23 mouse cellular contexts compared by ENCODE assay signal in the genomic region with DNA sequence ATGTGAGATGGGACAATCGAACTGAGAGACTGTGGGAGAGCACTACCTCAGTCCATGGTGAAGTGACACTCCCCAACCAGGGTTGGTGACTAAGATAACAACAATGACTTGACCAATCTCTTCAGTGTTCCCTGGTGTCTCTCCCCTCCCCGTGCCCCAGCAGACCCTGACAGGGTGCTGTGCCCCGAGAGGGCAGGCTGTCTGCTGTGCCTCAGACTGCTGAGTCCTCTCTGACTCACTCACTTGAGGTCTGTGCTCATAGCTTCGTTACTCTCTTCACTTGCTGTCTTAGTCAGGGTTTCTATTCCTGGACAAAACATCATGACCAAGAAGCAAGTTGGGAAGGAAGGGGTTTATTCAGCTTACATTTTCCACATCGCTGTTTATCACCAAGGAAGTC.
A peak's percentile ranks its signal among the peaks of the same experiment; 100 is the strongest.
DNase-seq lines count a peak whose midpoint lies in the region; ATAC-seq and TF ChIP-seq lines count a peak whose summit lies in the region.
"Had no signal": no experiment of that assay in that cellular context is flagged by ENCODE, and none has a peak within 500 bp of the region (broad histone marks: within the 10 kb centered on the region; RNA-seq: fewer than 3 reads in every experiment).

No protein-coding gene starts in this region.

- H3K36me3 ChIP-seq in heart, embryonic 13.5 days = peaks cover 98% of the 10 kb centered on the region
- H3K36me3 ChIP-seq in C2C12 (ENCODE audit: control insufficient read depth, insufficient read depth) = peaks cover 68% of the 10 kb centered on the region
- H3K36me3 ChIP-seq: embryonic facial prominence, embryonic 10.5 days; hindbrain, embryonic 15.5 days; kidney, embryonic 15.5 days; limb, embryonic 13.5 days; liver, embryonic 13.5 days; midbrain, embryonic 12.5 days; neural tube, embryonic 12.5 days had no signal

- H3K79me2 ChIP-seq in C2C12 (ENCODE audit: control insufficient read depth, insufficient read depth) = no peaks in the 10 kb centered on the region

- no peak overlapping the region for H3K4me3 ChIP-seq in heart, embryonic 13.5 days
- no peak overlapping the region for H3K4me3 ChIP-seq in C2C12 (ENCODE audit: insufficient read depth, poor library complexity, severe bottlenecking)
- H3K4me3 ChIP-seq: embryonic facial prominence, embryonic 10.5 days; forebrain, embryonic 13.5 days; hindbrain, embryonic 15.5 days; kidney, embryonic 15.5 days; limb, embryonic 13.5 days; liver, embryonic 13.5 days; lung, embryonic 15.5 days; midbrain, embryonic 12.5 days; neural tube, embryonic 12.5 days had no signal

- H3K4me2 ChIP-seq in heart, embryonic 13.5 days = no peak overlapping the region
- H3K4me2 ChIP-seq: forebrain, embryonic 13.5 days; hindbrain, embryonic 15.5 days; kidney, embryonic 15.5 days; limb, embryonic 13.5 days; liver, embryonic 13.5 days; lung, embryonic 15.5 days; midbrain, embryonic 12.5 days; neural tube, embryonic 12.5 days had no signal

- peak overlapping the region; percentile 41 for H3K27ac ChIP-seq in heart, embryonic 13.5 days (replicated peaks)
- H3K27ac ChIP-seq: embryonic facial prominence, embryonic 10.5 days; forebrain, embryonic 13.5 days; hindbrain, embryonic 15.5 days; kidney, embryonic 15.5 days; limb, embryonic 13.5 days; liver, embryonic 13.5 days; lung, embryonic 15.5 days; midbrain, embryonic 12.5 days; neural tube, embryonic 12.5 days had no signal

- DNase-seq in heart, adult 11 months = no peak
- DNase-seq in 3134 (ENCODE audit: extremely low read depth, insufficient read length, low spot score) = peak; percentile 70
- DNase-seq in fibroblast of lung, adult 2 months (ENCODE audit: low read depth) = peak; percentile 65
- DNase-seq in urinary bladder, postnatal 4 days (ENCODE audit: low spot score in 2 of 2) = no peak
- DNase-seq in cerebellum, adult 11 months = no peak
- DNase-seq: cerebellum, adult 18-20 months; gastrocnemius, postnatal 25 days; kidney, postnatal 4 days; liver, embryonic 13.5 days; spleen, adult 18-20 months; thymus, postnatal 36 days had no signal

- H3K4me1 ChIP-seq in heart, embryonic 13.5 days = peaks cover 42% of the 10 kb centered on the region
- H3K4me1 ChIP-seq: liver, embryonic 13.5 days; neural tube, embryonic 12.5 days had no signal

- H3K27me3 ChIP-seq in heart, embryonic 13.5 days (replicated peaks) = no peaks in the 10 kb centered on the region
- no peaks in the 10 kb centered on the region for H3K27me3 ChIP-seq in C2C12 (ENCODE audit: control insufficient read depth, insufficient read depth, insufficient read length)
- H3K27me3 ChIP-seq: forebrain, embryonic 13.5 days; hindbrain, embryonic 15.5 days; kidney, embryonic 15.5 days; liver, embryonic 13.5 days; lung, embryonic 15.5 days; midbrain, embryonic 12.5 days; neural tube, embryonic 12.5 days had no signal

- H3K9ac ChIP-seq in heart, embryonic 13.5 days = peak overlapping the region; percentile 21; the same call in 1 of the 2 replicates
- H3K9ac ChIP-seq: forebrain, embryonic 13.5 days; hindbrain, embryonic 15.5 days; kidney, embryonic 15.5 days; limb, embryonic 13.5 days; liver, embryonic 13.5 days; lung, embryonic 15.5 days; midbrain, embryonic 12.5 days; neural tube, embryonic 12.5 days had no signal

- H3K79me3 ChIP-seq in C2C12 (ENCODE audit: low read depth) = no peaks in the 10 kb centered on the region

- 39% methylated on average over 5 of the region's 5 CpGs for WGBS in heart, embryonic 13.5 days

- no peaks in the 10 kb centered on the region for H3K9me3 ChIP-seq in heart, embryonic 13.5 days
- H3K9me3 ChIP-seq: embryonic facial prominence, embryonic 10.5 days; forebrain, embryonic 13.5 days; hindbrain, embryonic 15.5 days; kidney, embryonic 15.5 days; limb, embryonic 13.5 days; liver, embryonic 13.5 days; lung, embryonic 15.5 days; midbrain, embryonic 12.5 days; neural tube, embryonic 12.5 days had no signal

- no peak for TF ChIP-seq CTCF in C2C12 (IDR thresholded peaks at IDR 0.05; ENCODE audit: control insufficient read depth, insufficient read depth, insufficient read length)

- no peak overlapping the region for H3ac ChIP-seq in C2C12 (ENCODE audit: control insufficient read depth, insufficient read length, low read depth)

- ATAC-seq in heart, embryonic 13.5 days (ENCODE audit: extremely low read depth, insufficient number of reproducible peaks, low FRiP score, low TSS enrichment) = no peak
- ATAC-seq: CD4-positive, CD25-positive, alpha-beta regulatory T cell, adult 4 months; forebrain, embryonic 13.5 days; intestine, postnatal 0 days had no signal

TF ChIP-seq in C2C12, 6 proteins besides CTCF, POLR2A, EP300 and RAD21:
- TF ChIP-seq FOSL1 (IDR thresholded peaks at IDR 0.05; ENCODE audit: insufficient read depth, low read length, poor library complexity, severe bottlenecking) (no peak), MAX (IDR thresholded peaks at IDR 0.05) (peak; percentile 42), MYOD1 (IDR thresholded peaks at IDR 0.05; ENCODE audit: control insufficient read depth, insufficient read length, low read depth) (peak; percentile 37)

Comparison
In these comparisons a context has a peak if more than half of its experiments do, and no peak if none do; other contexts are left out.
1. DNase-seq: peak in 3134 (single experiment) and fibroblast of lung, adult 2 months (single experiment); none in heart, adult 11 months (single experiment), urinary bladder, postnatal 4 days (0 of 2) and cerebellum, adult 11 months (single experiment).